Mouse (Mus musculus) embryonic facial prominence, embryonic 10.5 days (tissue): ENCODE results near the gene Erv3. TPM values are rescaled to one million over a fixed set of nuclear protein-coding genes. Genes with fewer than 3 reads are reported as not detected.

Experiments
- DNase-seq: peaks from one replicate; pipeline ENCODE4 v3.0.0-alpha.2; 2017; ENCODE audit warnings: low spot score
- H3K27ac ChIP-seq: fragments of 300-500 bp; sonication (generic); replicated peaks from 2 replicates; pipeline ENCODE4 v1.5.1; 2016; ENCODE audit warnings: mild to moderate bottlenecking
- H3K27me3 ChIP-seq: fragments of 300-500 bp; sonication (generic); replicated peaks from 2 replicates; pipeline ENCODE4 v1.6.1; 2016; ENCODE audit warnings: low read depth, mild to moderate bottlenecking; ENCODE audit not compliant: poor library complexity, severe bottlenecking
- H3K36me3 ChIP-seq: fragments of 300-500 bp; sonication (generic); replicated peaks from 2 replicates; pipeline ENCODE4 v1.6.1; 2016; ENCODE audit warnings: mild to moderate bottlenecking, moderate library complexity
- H3K4me1 ChIP-seq: fragments of 300-500 bp; sonication (generic); 2 replicates; pipeline ENCODE4 v1.6.1; 2016
- H3K4me3 ChIP-seq: fragments of 300-500 bp; sonication (generic); 2 replicates; pipeline ENCODE4 v1.5.1; 2016; ENCODE audit warnings: mild to moderate bottlenecking, moderate library complexity
- H3K9me3 ChIP-seq: fragments of 300-500 bp; sonication (generic); 2 replicates; pipeline ENCODE4 v1.6.1; 2016; ENCODE audit warnings: mild to moderate bottlenecking
- WGBS: fragments of 180-500 bp; shearing (Covaris S2); methylation state at CpG from one replicate; pipeline ENCODE4 v1.1.7; 2016; 5-methylcytosine and 5-hydroxymethylcytosine counted together
- polyA plus RNA-seq: library from polyadenylated mRNA; unstranded; fragments of >200 nt; fragmentation: Nextera tagmentation; extraction: Ambion mirVana; gene quantifications from 2 replicates; pipeline ENCODE4 v1.2.1, GENCODE M21; 2016

Gene Erv3
- polyA plus RNA-seq, 1 experiment from 2014 or later, result not detected

GRCm38 (mm10) chr2:131812480-131813137, 46.9 kb downstream of the Erv3 start:
- 21% methylated on average over 23 of the region's 23 CpGs for WGBS
- H3K4me1 ChIP-seq, result peaks cover 12% of the 10 kb centered on the region
- no peak overlapping the region for H3K27ac ChIP-seq
- H3K36me3 ChIP-seq, result no peaks in the 10 kb centered on the region
- peaks cover 23% of the 10 kb centered on the region for H3K27me3 ChIP-seq
- DNase-seq, result peak; percentile 90
- no peaks in the 10 kb centered on the region for H3K9me3 ChIP-seq
- H3K4me3 ChIP-seq, result no peak overlapping the region

GRCm38 (mm10) chr2:131811607-131812006, 47.9 kb downstream of the Erv3 start:
- Histone ChIP-seq H3K36me3 (no peaks in the 10 kb centered on the region), H3K4me1 (peaks cover 22% of the 10 kb centered on the region), H3K4me3 (no peak overlapping the region), H3K27ac (no peak overlapping the region), H3K27me3 (peaks cover 23% of the 10 kb centered on the region), H3K9me3 (no peaks in the 10 kb centered on the region)
- WGBS, result 84% methylated on average over 2 of the region's 2 CpGs
- peak; percentile 6 for DNase-seq

GRCm38 (mm10) chr2:131808856-131809255, 50.7 kb downstream of the Erv3 start:
- no peaks in the 10 kb centered on the region for H3K36me3 ChIP-seq
- no peak for DNase-seq
- WGBS, result 47% methylated on average over 7 of the region's 7 CpGs
- H3K4me1 ChIP-seq, result peaks cover 23% of the 10 kb centered on the region
- peaks cover 14% of the 10 kb centered on the region for H3K27me3 ChIP-seq
- no peaks in the 10 kb centered on the region for H3K9me3 ChIP-seq
- H3K27ac ChIP-seq, result no peak overlapping the region
- H3K4me3 ChIP-seq, result no peak overlapping the region

- Histone ChIP-seq H3K9me3 (no peaks in the 10 kb centered on the region), H3K36me3 (no peaks in the 10 kb centered on the region), H3K27me3 (peaks cover 8% of the 10 kb centered on the region; the same call in 1 of the 2 replicates), H3K27ac (no peak overlapping the region), H3K4me1 (peaks cover 23% of the 10 kb centered on the region), H3K4me3 (no peak overlapping the region)
- 56% methylated on average over 11 of the region's 11 CpGs for WGBS
- no peak for DNase-seq
These were observed 51.9 kb downstream of the Erv3 start for GRCm38 (mm10) chr2:131807660-131808059.

GRCm38 (mm10) chr2:131806863-131807262, 52.7 kb downstream of the Erv3 start:
- Histone ChIP-seq H3K36me3 (no peaks in the 10 kb centered on the region), H3K4me1 (peaks cover 23% of the 10 kb centered on the region), H3K27me3 (peaks cover 4% of the 10 kb centered on the region; the same call in 1 of the 2 replicates), H3K9me3 (no peaks in the 10 kb centered on the region), H3K4me3 (no peak overlapping the region), H3K27ac (no peak overlapping the region)
- no peak for DNase-seq
- 48% methylated on average over 7 of the region's 7 CpGs for WGBS

- Histone ChIP-seq H3K9me3 (no peaks in the 10 kb centered on the region), H3K4me3 (no peak overlapping the region), H3K27ac (no peak overlapping the region), H3K4me1 (peaks cover 23% of the 10 kb centered on the region), H3K36me3 (no peaks in the 10 kb centered on the region), H3K27me3 (no peaks in the 10 kb centered on the region; the same call in 1 of the 2 replicates)
- DNase-seq, result no peak
- WGBS, result 63% methylated on average over 1 of the region's 1 CpGs
These were observed 54.2 kb downstream of the Erv3 start for GRCm38 (mm10) chr2:131805306-131805705.

GRCm38 (mm10) chr2:131803801-131804200, 55.7 kb downstream of the Erv3 start:
- no peak overlapping the region for H3K27ac ChIP-seq
- DNase-seq, result no peak
- no peak overlapping the region for H3K4me3 ChIP-seq
- H3K27me3 ChIP-seq, result no peaks in the 10 kb centered on the region
- peaks cover 19% of the 10 kb centered on the region for H3K4me1 ChIP-seq
- no peaks in the 10 kb centered on the region for H3K36me3 ChIP-seq
- no peaks in the 10 kb centered on the region for H3K9me3 ChIP-seq
- 87% methylated on average over 3 of the region's 3 CpGs for WGBS

Other genes starting within 250 kb of the Erv3 start
- gene Prnp, start 50.2 kb upstream of the Erv3 start, polyA plus RNA-seq, result 14.7 and 21.7 TPM in 2 replicates
- gene Prn, start 50.2 kb upstream of the Erv3 start, polyA plus RNA-seq, result not detected in 2 replicates
- gene Prnd, start 91.1 kb upstream of the Erv3 start, polyA plus RNA-seq, result 6.6 and 10.0 TPM in 2 replicates
- gene Rassf2, start 170.5 kb upstream of the Erv3 start, polyA plus RNA-seq, result 10.6 and 14.2 TPM in 2 replicates